Mouse (Mus musculus) right cerebral cortex, postnatal 10 days (tissue): ENCODE data around the gene Slco2b1.

ENCODE experiments used
- DNase-seq, 2 experiments: peaks; one replicate each; pipeline ENCODE4 v3.0.0; 2021; ENCODE audit warnings: low spot score in 2 of 2

Slco2b1 gene

GRCm38 (mm10) chr7:99649585-99649984, 61.6 kb downstream of the Slco2b1 start:
- DNase-seq, result no peak

GRCm38 (mm10) chr7:99648623-99649022, 62.5 kb downstream of the Slco2b1 start:
- no peak for DNase-seq

GRCm38 (mm10) chr7:99644701-99645100, 66.4 kb downstream of the Slco2b1 start:
- DNase-seq, result no peak

GRCm38 (mm10) chr7:99642078-99642477, 69.1 kb downstream of the Slco2b1 start:
- no peak for DNase-seq

- no peak for DNase-seq
Measured at GRCm38 (mm10) chr7:99641245-99641644, 69.9 kb downstream of the Slco2b1 start.

- no peak for DNase-seq
Measured at GRCm38 (mm10) chr7:99633966-99634665, 77.0 kb downstream of the Slco2b1 start.

GRCm38 (mm10) chr7:99632286-99632685, 78.9 kb downstream of the Slco2b1 start:
- DNase-seq, result no peak

GRCm38 (mm10) chr7:99627366-99627765, 83.8 kb downstream of the Slco2b1 start:
- DNase-seq, result no peak

GRCm38 (mm10) chr7:99626376-99627270, 84.5 kb downstream of the Slco2b1 start, which contains the start of gene Tpbgl:
Gene Tpbgl (minus strand): TSS chr7:99627103.
- DNase-seq, result peak in 1 of 2 experiments; percentile 67

GRCm38 (mm10) chr7:99625722-99626375, 85.3 kb downstream of the Slco2b1 start:
- DNase-seq, result peak; percentile 90 to 92

GRCm38 (mm10) chr7:99618860-99619259, 92.3 kb downstream of the Slco2b1 start:
- DNase-seq, result peak in 1 of 2 experiments; percentile 57

- DNase-seq, result no peak
Measured at GRCm38 (mm10) chr7:99618264-99618663, 92.9 kb downstream of the Slco2b1 start.
